Mouse (Mus musculus): ENCODE measurements around the gene Tas2r129. TPM values are rescaled to one million over a fixed set of nuclear protein-coding genes. Genes with fewer than 3 reads are reported as not detected.

The Tas2r129 gene
- not detected in 4 replicates for total RNA-seq (2023; ENCODE audit: inconsistent age)

DNA sequence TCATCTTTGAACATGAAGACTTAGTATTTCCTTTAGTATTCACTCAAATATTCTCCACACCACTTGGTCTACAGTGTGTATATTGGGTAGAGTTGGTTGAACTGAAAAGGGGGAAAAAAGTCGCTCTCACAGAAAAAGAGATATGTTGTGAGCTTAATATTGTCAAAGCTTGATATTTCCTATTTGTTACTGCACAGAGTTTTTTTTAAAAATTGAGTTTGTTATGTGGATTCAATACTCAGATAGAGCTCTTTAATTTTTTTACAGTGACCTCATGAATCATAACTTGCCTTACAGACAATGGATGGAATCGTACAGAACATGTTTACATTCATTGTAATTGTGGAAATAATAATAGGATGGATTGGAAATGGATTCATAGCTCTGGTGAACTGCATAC, at the start of gene Tas2r129:
Gene Tas2r129 (plus strand): TSS at position 301 of the 400 bp plus-strand sequence.

DNA sequence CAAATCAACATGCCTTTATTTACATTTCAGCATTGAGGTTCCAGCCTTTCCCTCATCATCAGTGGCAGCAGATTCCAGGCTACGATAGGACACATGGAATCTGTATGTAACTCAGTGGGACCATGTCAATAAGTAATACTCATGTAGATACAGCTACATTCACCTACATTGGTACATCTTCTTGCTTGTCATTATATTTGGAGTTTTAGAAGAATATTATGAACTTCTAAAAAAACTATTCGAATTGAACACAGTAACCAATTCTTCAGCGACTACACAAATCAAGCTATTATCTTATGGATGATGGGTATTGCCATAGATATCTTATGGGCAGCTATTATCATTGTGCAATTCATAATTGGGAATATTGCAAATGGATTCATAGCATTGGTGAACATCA, 41.6 kb upstream of the Tas2r129 start, which contains the start of gene Tas2r125:
Gene Tas2r125 (plus strand): TSS at position 301 of the 400 bp plus-strand sequence.

DNA sequence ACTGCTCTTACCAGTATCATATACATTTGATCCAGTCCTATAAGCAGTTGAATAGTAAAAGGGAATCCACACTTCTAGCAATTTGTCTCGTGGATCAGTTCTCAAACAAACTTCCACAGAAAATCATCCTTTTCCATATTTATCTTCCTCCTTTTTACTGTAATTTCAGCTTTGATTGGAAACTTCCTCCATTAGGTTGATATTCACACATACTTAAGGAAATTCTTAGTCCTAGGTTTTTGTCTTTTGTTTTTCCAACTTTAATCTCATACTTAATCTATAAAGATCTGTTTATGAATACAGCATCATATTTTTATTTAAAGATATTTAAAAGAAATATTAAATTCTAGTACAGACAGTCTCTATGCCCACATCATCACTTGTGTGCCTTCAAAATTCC, 6.9 kb downstream of the Tas2r129 start, which contains the start of gene Tas2r131:
Gene Tas2r131 (minus strand): TSS at position 101 of the 400 bp plus-strand sequence.

DNA sequence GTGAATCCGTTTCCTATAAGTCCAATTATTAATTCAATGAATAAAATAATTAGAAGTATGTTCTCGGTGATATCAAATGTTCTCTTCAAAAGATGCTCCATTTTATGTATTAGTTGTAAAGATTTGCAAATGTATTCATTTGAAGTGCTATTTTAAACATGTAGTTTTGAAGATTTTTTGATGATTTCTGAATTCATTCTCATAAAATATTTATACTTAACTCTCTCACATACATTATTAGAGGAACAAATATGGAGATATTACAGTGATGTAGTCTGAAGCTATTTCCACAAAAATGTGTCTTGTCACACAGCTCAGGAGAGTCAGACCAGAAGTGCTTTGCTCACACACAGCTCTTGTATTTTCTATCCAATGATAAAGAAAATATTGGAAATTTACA, 30.0 kb downstream of the Tas2r129 start, which contains the start of gene Tas2r109:
Gene Tas2r109 (minus strand): TSS at position 101 of the 400 bp plus-strand sequence.

Other genes with a start within 250 kb of the Tas2r129 start
- not detected in 4 replicates for gene Tas2r122, start 239.2 kb upstream of the Tas2r129 start, total RNA-seq (2023; ENCODE audit: inconsistent age)
- not detected in 4 replicates for gene Tas2r115, start 213.1 kb upstream of the Tas2r129 start, total RNA-seq (2023; ENCODE audit: inconsistent age)
- gene Tas2r124, start 196.4 kb upstream of the Tas2r129 start, total RNA-seq (2023; ENCODE audit: inconsistent age) = not detected in 4 replicates
- gene Tas2r102, start 189.0 kb upstream of the Tas2r129 start, total RNA-seq (2023; ENCODE audit: inconsistent age) = not detected in 4 replicates
- not detected in 4 replicates for gene Tas2r136, start 172.9 kb upstream of the Tas2r129 start, total RNA-seq (2023; ENCODE audit: inconsistent age)
- not detected in 4 replicates for gene Tas2r117, start 148.3 kb upstream of the Tas2r129 start, total RNA-seq (2023; ENCODE audit: inconsistent age)
- gene Tas2r123, start 104.0 kb upstream of the Tas2r129 start, total RNA-seq (2023; ENCODE audit: inconsistent age) = not detected in 4 replicates
- not detected in 4 replicates for gene Tas2r116, start 95.7 kb upstream of the Tas2r129 start, total RNA-seq (2023; ENCODE audit: inconsistent age)
- gene Tas2r110, start 83.1 kb upstream of the Tas2r129 start, total RNA-seq (2023; ENCODE audit: inconsistent age) = not detected in 4 replicates
- not detected in 4 replicates for gene Tas2r113, start 58.1 kb upstream of the Tas2r129 start, total RNA-seq (2023; ENCODE audit: inconsistent age)
- not detected in 4 replicates for gene Tas2r125, start 41.5 kb upstream of the Tas2r129 start, total RNA-seq (2023; ENCODE audit: inconsistent age)
- not detected in 4 replicates for gene Tas2r131, start 6.8 kb downstream of the Tas2r129 start, total RNA-seq (2023; ENCODE audit: inconsistent age)
- gene Tas2r109, start 29.9 kb downstream of the Tas2r129 start, total RNA-seq (2023; ENCODE audit: inconsistent age) = not detected in 4 replicates
- not detected in 4 replicates for gene Tas2r103, start 86.0 kb downstream of the Tas2r129 start, total RNA-seq (2023; ENCODE audit: inconsistent age)
- gene Tas2r140, start 104.7 kb downstream of the Tas2r129 start, total RNA-seq (2023; ENCODE audit: inconsistent age) = not detected in 4 replicates
- gene Smim10l1, start 153.8 kb downstream of the Tas2r129 start, total RNA-seq (2023; ENCODE audit: inconsistent age) = 12.1 to 15.5 TPM (median 12.8 TPM) in 4 replicates

Data from B cell, adult (primary cell).